Mouse (Mus musculus): ENCODE results near the gene Slc12a7.

Slc12a7 gene

GRCm38 (mm10) chr13:73816338-73816737 is 83.4 kb downstream of the Slc12a7 start:
- TF ChIP-seq GATA4 (IDR thresholded peaks at IDR 0.05; ENCODE audit: insufficient replicate concordance, low read length), result no peak

GRCm38 (mm10) chr13:73818921-73819320 is 86.0 kb downstream of the Slc12a7 start:
- TF ChIP-seq GATA4 (IDR thresholded peaks at IDR 0.05; ENCODE audit: insufficient replicate concordance, low read length), result no peak

GRCm38 (mm10) chr13:73821251-73821650 is 88.4 kb downstream of the Slc12a7 start:
- no peak for TF ChIP-seq GATA4 (IDR thresholded peaks at IDR 0.05; ENCODE audit: insufficient replicate concordance, low read length)

GRCm38 (mm10) chr13:73822187-73822800 is 89.4 kb downstream of the Slc12a7 start:
- no peak for TF ChIP-seq GATA4 (IDR thresholded peaks at IDR 0.05; ENCODE audit: insufficient replicate concordance, low read length)

- no peak for TF ChIP-seq GATA4 (IDR thresholded peaks at IDR 0.05; ENCODE audit: insufficient replicate concordance, low read length)
Observed at GRCm38 (mm10) chr13:73823711-73824110, 90.8 kb downstream of the Slc12a7 start.

- no peak for TF ChIP-seq GATA4 (IDR thresholded peaks at IDR 0.05; ENCODE audit: insufficient replicate concordance, low read length)
Observed at GRCm38 (mm10) chr13:73827243-73827642, 94.3 kb downstream of the Slc12a7 start.

- no peak for TF ChIP-seq GATA4 (IDR thresholded peaks at IDR 0.05; ENCODE audit: insufficient replicate concordance, low read length)
Observed at GRCm38 (mm10) chr13:73831486-73831885, 98.6 kb downstream of the Slc12a7 start.

GRCm38 (mm10) chr13:73833809-73834208 is 100.9 kb downstream of the Slc12a7 start:
- no peak for TF ChIP-seq GATA4 (IDR thresholded peaks at IDR 0.05; ENCODE audit: insufficient replicate concordance, low read length)

- TF ChIP-seq GATA4 (IDR thresholded peaks at IDR 0.05; ENCODE audit: insufficient replicate concordance, low read length), result no peak
Observed at GRCm38 (mm10) chr13:73835791-73836190, 102.9 kb downstream of the Slc12a7 start.

GRCm38 (mm10) chr13:73836491-73836890 is 103.6 kb downstream of the Slc12a7 start:
- TF ChIP-seq GATA4 (IDR thresholded peaks at IDR 0.05; ENCODE audit: insufficient replicate concordance, low read length), result no peak

- no peak for TF ChIP-seq GATA4 (IDR thresholded peaks at IDR 0.05; ENCODE audit: insufficient replicate concordance, low read length)
Observed at GRCm38 (mm10) chr13:73837708-73838107, 104.8 kb downstream of the Slc12a7 start.

GRCm38 (mm10) chr13:73839137-73839548 is 106.2 kb downstream of the Slc12a7 start:
- TF ChIP-seq GATA4 (IDR thresholded peaks at IDR 0.05; ENCODE audit: insufficient replicate concordance, low read length), result no peak

- no peak for TF ChIP-seq GATA4 (IDR thresholded peaks at IDR 0.05; ENCODE audit: insufficient replicate concordance, low read length)
Observed at GRCm38 (mm10) chr13:73839740-73840139, 106.8 kb downstream of the Slc12a7 start.

GRCm38 (mm10) chr13:73842696-73843095 is 109.8 kb downstream of the Slc12a7 start:
- no peak for TF ChIP-seq GATA4 (IDR thresholded peaks at IDR 0.05; ENCODE audit: insufficient replicate concordance, low read length)

- TF ChIP-seq GATA4 (IDR thresholded peaks at IDR 0.05; ENCODE audit: insufficient replicate concordance, low read length), result no peak
Observed at GRCm38 (mm10) chr13:73846589-73847464, 113.9 kb downstream of the Slc12a7 start.

- no peak for TF ChIP-seq GATA4 (IDR thresholded peaks at IDR 0.05; ENCODE audit: insufficient replicate concordance, low read length)
Observed at GRCm38 (mm10) chr13:73847465-73847836, 114.6 kb downstream of the Slc12a7 start, which contains the start of gene Nkd2. Gene Nkd2, minus strand, starts transcription at chr13:73847631.

Data from liver, adult (tissue).